14 mouse cellular contexts compared by ENCODE assay signal in genomic region chr15:30462804-30463423, GRCm38 (mm10).
"Had no signal": no experiment of that assay in that cellular context is flagged by ENCODE, and none has a peak within 500 bp of the region (broad histone marks: within the 10 kb centered on the region; RNA-seq: fewer than 3 reads in every experiment).

No protein-coding gene starts in this region.

- H3K9me3 ChIP-seq: limb, embryonic 13.5 days; neural tube, embryonic 12.5 days; stomach, embryonic 15.5 days had no signal

- H3K9ac ChIP-seq: limb, embryonic 13.5 days; liver, embryonic 14.5 days; neural tube, embryonic 12.5 days; stomach, embryonic 15.5 days had no signal

- H3K36me3 ChIP-seq: limb, embryonic 13.5 days; neural tube, embryonic 12.5 days; stomach, embryonic 15.5 days had no signal

- DNase-seq: kidney, adult 2 months; kidney, postnatal 10 days; left cerebral cortex, postnatal 4 days; lung, adult 18-20 months; midbrain, embryonic 14.5 days; right cerebral cortex, postnatal 14 days; thymus, postnatal 4 days had no signal

- H3K27me3 ChIP-seq: limb, embryonic 13.5 days; neural tube, embryonic 12.5 days; stomach, embryonic 15.5 days had no signal

- H3K27ac ChIP-seq: layer of hippocampus, adult 2 months; limb, embryonic 13.5 days; liver, embryonic 14.5 days; neural tube, embryonic 12.5 days; stomach, embryonic 15.5 days had no signal

- H3K4me1 ChIP-seq: stomach, embryonic 15.5 days had no signal

- H3K4me3 ChIP-seq: layer of hippocampus, adult 2 months; limb, embryonic 13.5 days; myocyte; neural tube, embryonic 12.5 days; stomach, embryonic 15.5 days had no signal

- H3K4me2 ChIP-seq: limb, embryonic 13.5 days; neural tube, embryonic 12.5 days; stomach, embryonic 15.5 days had no signal

- ATAC-seq: intestine, embryonic 16.5 days had no signal
